Mouse (Mus musculus): ENCODE data around the gene Mrpl39. TPM values are rescaled to one million over a fixed set of nuclear protein-coding genes. Genes with fewer than 3 reads are reported as not detected.

Mrpl39 gene
- 53.9 and 77.7 TPM in 2 replicates for polyA plus RNA-seq (2012; ENCODE audit: low replicate concordance)

DNA sequence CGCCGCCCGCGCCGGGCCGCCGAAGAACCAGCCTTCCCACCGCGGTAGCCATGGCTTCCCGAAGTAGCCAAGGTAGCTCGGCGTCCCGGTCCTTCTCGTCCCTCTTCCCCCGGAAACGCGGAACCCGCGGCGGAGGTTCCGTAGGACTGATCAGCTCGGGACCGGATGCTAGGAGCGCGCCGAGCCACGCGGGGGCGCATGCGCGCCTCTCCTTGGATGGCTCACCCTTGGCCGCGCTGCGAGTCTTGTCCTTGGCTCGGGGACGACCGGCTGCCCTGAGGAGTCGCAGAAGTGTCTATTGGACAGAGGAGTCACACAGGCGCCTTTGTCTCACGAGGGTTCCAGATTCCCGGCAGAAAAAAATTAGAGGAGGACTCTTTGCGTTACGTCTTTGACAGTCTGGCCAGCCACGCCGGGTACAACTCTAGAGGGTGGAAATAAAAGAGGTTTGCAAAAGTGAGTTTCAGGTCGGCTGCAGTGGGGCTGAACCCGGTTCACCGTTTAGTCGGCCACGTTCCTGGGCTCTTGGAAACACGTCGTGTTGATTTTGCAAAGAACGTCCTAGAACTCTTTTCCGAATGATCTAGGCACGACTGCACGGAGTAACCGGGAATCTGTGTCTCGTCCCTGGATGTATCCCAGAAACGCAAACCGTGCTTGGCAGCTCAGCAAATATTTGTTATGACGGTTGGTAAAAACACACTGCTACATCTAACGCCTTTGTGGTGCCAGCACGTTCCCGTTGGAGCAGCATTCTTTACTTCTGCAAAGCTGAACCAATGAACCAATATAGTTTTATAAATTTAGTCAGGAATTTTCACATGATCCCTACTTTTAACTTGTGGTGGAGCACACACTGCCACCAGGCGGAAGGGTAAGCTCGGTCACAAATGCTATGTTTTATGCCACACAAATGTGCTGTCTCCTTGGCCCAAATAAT, at the start of gene Mrpl39:
Mrpl39 (minus strand) TSS at position 577 of the 940 bp plus-strand sequence.

DNA sequence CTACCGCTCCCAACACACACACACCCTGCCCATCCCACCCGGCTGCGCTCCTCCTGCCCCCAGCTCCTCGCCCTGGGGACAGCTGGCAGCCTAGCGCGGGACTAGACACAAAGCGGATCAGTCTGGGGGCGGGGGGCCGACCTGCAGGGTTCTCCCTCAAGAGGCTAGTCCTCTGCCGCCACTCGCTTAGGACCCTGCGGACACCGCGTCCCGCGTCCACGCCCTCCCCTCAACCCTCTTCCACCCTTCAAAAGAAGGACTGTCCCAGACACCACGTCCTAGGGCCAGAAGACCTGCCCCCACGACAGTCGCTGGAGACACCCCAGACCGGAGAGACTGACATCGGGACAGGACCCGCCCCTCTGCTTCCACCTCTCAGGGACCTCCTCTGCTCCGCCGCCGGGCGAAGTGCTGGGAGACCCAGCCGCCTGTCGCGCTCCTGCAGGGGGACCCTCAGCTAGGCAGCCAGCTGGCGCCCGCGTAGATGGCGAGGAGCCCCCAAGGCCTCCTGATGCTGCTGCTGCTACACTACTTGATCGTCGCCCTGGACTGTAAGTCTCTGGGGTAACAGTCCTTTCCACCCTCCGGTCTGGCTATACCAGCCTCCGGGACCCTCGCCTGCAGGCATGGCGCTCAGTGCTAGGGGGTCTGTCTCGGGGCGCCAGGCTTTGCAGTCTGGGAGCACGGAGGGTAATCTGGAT, 38.6 kb upstream of the Mrpl39 start, which contains the start of gene Jam2:
Jam2 (plus strand) TSS at position 121 of the 701 bp plus-strand sequence.

Other genes with a start within 250 kb of the Mrpl39 start
- not detected in 2 replicates for gene A730009L09Rik, start 220.6 kb downstream of the Mrpl39 start, polyA plus RNA-seq (2012; ENCODE audit: low replicate concordance)
- gene Jam2, start 38.4 kb upstream of the Mrpl39 start, polyA plus RNA-seq (2012; ENCODE audit: low replicate concordance) = 0.19 and 0.30 TPM in 2 replicates
- 1.8 and 3.3 TPM in 2 replicates for gene Gabpa, start 99.2 kb upstream of the Mrpl39 start, polyA plus RNA-seq (2012; ENCODE audit: low replicate concordance)
- gene Atp5j, start 99.9 kb upstream of the Mrpl39 start, polyA plus RNA-seq (2012; ENCODE audit: low replicate concordance) = 42.1 and 42.4 TPM in 2 replicates

All from leukemia stem cell, adult 10-12 weeks (primary cell).